ENCODE assay signal across 19 mouse cellular contexts in the genomic region with DNA sequence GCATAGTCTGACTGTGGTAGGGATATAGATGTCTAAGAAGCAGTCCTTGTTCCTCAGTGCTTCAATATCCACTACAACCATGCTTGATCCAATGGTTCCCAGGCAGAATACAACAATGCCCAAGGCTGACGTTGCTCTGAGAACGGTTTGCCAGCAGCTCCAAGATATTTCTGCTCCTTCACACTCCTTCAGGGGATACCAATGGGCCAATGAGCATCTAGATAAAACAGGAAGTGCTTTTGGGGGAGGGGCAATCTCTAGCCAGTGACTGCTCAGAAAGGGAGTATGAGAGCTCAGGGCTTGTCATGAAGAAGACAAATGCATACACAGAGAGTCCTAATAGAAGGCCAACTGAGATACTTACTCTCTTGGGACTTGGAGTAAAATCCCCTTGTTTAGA. TPM values are rescaled to one million over a fixed set of nuclear protein-coding genes. Genes with fewer than 3 reads are reported as not detected.
DNase-seq lines count a peak whose midpoint lies in the region; ATAC-seq and TF ChIP-seq lines count a peak whose summit lies in the region.
"Had no signal": no experiment of that assay in that cellular context is flagged by ENCODE, and none has a peak within 500 bp of the region (broad histone marks: within the 10 kb centered on the region; RNA-seq: fewer than 3 reads in every experiment).

No protein-coding gene starts in this region.

- peak overlapping the region; percentile 40 for H3K9ac ChIP-seq in MEL (ENCODE audit: control insufficient read depth, low read depth, low read length, poor library complexity, severe bottlenecking)
- no peak overlapping the region for H3K9ac ChIP-seq in hindbrain, embryonic 14.5 days
- no peak overlapping the region for H3K9ac ChIP-seq in neural tube, embryonic 15.5 days (replicated peaks)

- TF ChIP-seq CTCF in cerebellum, adult 2 months (IDR thresholded peaks at IDR 0.05; ENCODE audit: borderline replicate concordance, insufficient read depth, low read depth, low read length) = no peak
- TF ChIP-seq CTCF in layer of hippocampus, adult 2 months (conservative IDR thresholded peaks at IDR 0.05) = no peak
- TF ChIP-seq CTCF in MEL (IDR thresholded peaks at IDR 0.05 in 2 of 3, conservative IDR thresholded peaks at IDR 0.05 in 1 of 3; ENCODE audit: control insufficient read depth in 1 of 3, insufficient read depth in 1 of 3, low read depth in 2 of 3, low read length in 3 of 3, poor library complexity in 1 of 3, severe bottlenecking in 1 of 3) = no peak

- WGBS in cerebellum, adult 2 months = 28% methylated on average over 2 of the region's 2 CpGs
- 57% methylated on average over 2 of the region's 2 CpGs for WGBS in hindbrain, embryonic 14.5 days
- 80% methylated on average over 2 of the region's 2 CpGs for WGBS in neural tube, embryonic 15.5 days

- H3K36me3 ChIP-seq in MEL (ENCODE audit: control insufficient read depth in 1 of 2, insufficient read depth in 2 of 2, low read length in 2 of 2) = peaks cover 0 to 11% of the 10 kb centered on the region in 2 experiments; a peak in 2 of 4 replicates
- H3K36me3 ChIP-seq in hindbrain, embryonic 14.5 days (replicated peaks; ENCODE audit: control insufficient read depth, insufficient read depth) = no peaks in the 10 kb centered on the region
- no peaks in the 10 kb centered on the region for H3K36me3 ChIP-seq in neural tube, embryonic 15.5 days
- H3K36me3 ChIP-seq: midbrain, embryonic 10.5 days had no signal

- no peaks in the 10 kb centered on the region for H3K27me3 ChIP-seq in cerebellum, adult 2 months (ENCODE audit: control insufficient read depth, insufficient read depth, low read length)
- no peaks in the 10 kb centered on the region for H3K27me3 ChIP-seq in MEL (ENCODE audit: control insufficient read depth in 1 of 2, insufficient read depth in 2 of 2, low read length in 2 of 2)
- no peaks in the 10 kb centered on the region for H3K27me3 ChIP-seq in hindbrain, embryonic 14.5 days (ENCODE audit: control insufficient read depth, insufficient read depth, low read length)
- H3K27me3 ChIP-seq in neural tube, embryonic 15.5 days (replicated peaks) = no peaks in the 10 kb centered on the region

- no peak overlapping the region for H3K4me2 ChIP-seq in hindbrain, embryonic 14.5 days (replicated peaks)
- H3K4me2 ChIP-seq in neural tube, embryonic 15.5 days = no peak overlapping the region

- DNase-seq in cerebellum, postnatal 10 days = peak; percentile 56 to 69
- DNase-seq in cerebellum, adult 2 months = no peak
- no peak for DNase-seq in layer of hippocampus, adult 2 months (ENCODE audit: low spot score in 2 of 2)
- DNase-seq in layer of hippocampus, adult 18-20 months (ENCODE audit: low spot score in 2 of 2) = no peak
- peak; percentile 96 for DNase-seq in MEL (ENCODE audit: low read depth, low spot score)
- DNase-seq in hindbrain, embryonic 14.5 days (ENCODE audit: low spot score) = no peak
- DNase-seq: adrenal gland, adult 2 months; heart, adult 2 months; heart, postnatal 10 days; kidney, adult 18-20 months; kidney, postnatal 14 days; lung, adult 2 months; right cerebral cortex, postnatal 14 days had no signal

- TF ChIP-seq EP300 in MEL (IDR thresholded peaks at IDR 0.05; ENCODE audit: low read depth in 1 of 2, low read length in 2 of 2) = peak; percentile 25 to 50; a peak in 1 of 4 replicates

- no peak overlapping the region for H3K27ac ChIP-seq in cerebellum, adult 2 months (ENCODE audit: insufficient read depth, low read length)
- H3K27ac ChIP-seq in layer of hippocampus, adult 2 months = peak overlapping the region; percentile 71
- 0 out of 2 replicates have a peak overlapping the region, but pooled peaks have one; percentile 9 for H3K27ac ChIP-seq in MEL (ENCODE audit: control insufficient read depth, low read depth, low read length)
- no peak overlapping the region for H3K27ac ChIP-seq in hindbrain, embryonic 14.5 days
- H3K27ac ChIP-seq in neural tube, embryonic 15.5 days (replicated peaks) = no peak overlapping the region
- H3K27ac ChIP-seq: heart, adult 2 months; midbrain, embryonic 10.5 days had no signal

- no peaks in the 10 kb centered on the region for H3K9me3 ChIP-seq in MEL (replicated peaks; ENCODE audit: insufficient read depth, low read length)
- H3K9me3 ChIP-seq in hindbrain, embryonic 14.5 days (ENCODE audit: control insufficient read depth, low read length) = no peaks in the 10 kb centered on the region
- H3K9me3 ChIP-seq in neural tube, embryonic 15.5 days (replicated peaks) = no peaks in the 10 kb centered on the region
- H3K9me3 ChIP-seq: midbrain, embryonic 10.5 days had no signal

- H3K79me2 ChIP-seq in MEL (ENCODE audit: control insufficient read depth, insufficient read depth, low read length, poor library complexity) = no peaks in the 10 kb centered on the region

- H3K4me3 ChIP-seq in cerebellum, adult 2 months (replicated peaks; ENCODE audit: insufficient read depth, low read depth, low read length) = no peak overlapping the region
- H3K4me3 ChIP-seq in layer of hippocampus, adult 2 months = no peak overlapping the region
- H3K4me3 ChIP-seq in MEL (ENCODE audit: control insufficient read depth in 1 of 2, insufficient read depth in 1 of 2, low read depth in 2 of 2, low read length in 2 of 2) = peak overlapping the region in 1 of 2 experiments; percentile 7; a peak in 1 of 4 replicates
- no peak overlapping the region for H3K4me3 ChIP-seq in hindbrain, embryonic 14.5 days (replicated peaks; ENCODE audit: low read length)
- no peak overlapping the region for H3K4me3 ChIP-seq in neural tube, embryonic 15.5 days (replicated peaks)
- H3K4me3 ChIP-seq: heart, adult 2 months; midbrain, embryonic 10.5 days had no signal

- peaks cover 5% of the 10 kb centered on the region; the same call in 1 of the 2 replicates for H3K4me1 ChIP-seq in cerebellum, adult 2 months (ENCODE audit: control insufficient read depth, insufficient read depth, low read length)
- H3K4me1 ChIP-seq in MEL (ENCODE audit: control insufficient read depth in 1 of 2, insufficient read depth in 2 of 2, low read length in 2 of 2) = peaks cover 5 to 14% of the 10 kb centered on the region in 2 experiments
- no peaks in the 10 kb centered on the region for H3K4me1 ChIP-seq in hindbrain, embryonic 14.5 days (replicated peaks; ENCODE audit: control insufficient read depth, insufficient read depth, low read length)
- H3K4me1 ChIP-seq in neural tube, embryonic 15.5 days = no peaks in the 10 kb centered on the region
- H3K4me1 ChIP-seq: midbrain, embryonic 10.5 days had no signal

- TF ChIP-seq RAD21 in MEL (IDR thresholded peaks at IDR 0.05; ENCODE audit: low read depth, low read length) = no peak

- no peak for TF ChIP-seq POLR2A in cerebellum, adult 2 months (IDR thresholded peaks at IDR 0.05; ENCODE audit: borderline replicate concordance, insufficient read depth, low read length)
- TF ChIP-seq POLR2A in MEL (IDR thresholded peaks at IDR 0.05; ENCODE audit: control insufficient read depth in 1 of 2, insufficient read depth in 1 of 2, low read depth in 1 of 2, low read length in 2 of 2, poor library complexity in 1 of 2) = peak in 1 of 2 experiments; percentile 59; a peak in 2 of 4 replicates

- 0 out of 2 replicates have a peak, but pooled peaks have one; percentile 59 for ATAC-seq in megakaryocyte-erythroid progenitor cell, adult 5-6 weeks (replicated peaks; ENCODE audit: low FRiP score, low TSS enrichment, poor library complexity, severe bottlenecking)
- no peak for ATAC-seq in hindbrain, embryonic 14.5 days (ENCODE audit: low FRiP score)
- no peak for ATAC-seq in neural tube, embryonic 15.5 days (ENCODE audit: low FRiP score)

TF ChIP-seq in MEL, 35 proteins besides CTCF, POLR2A, EP300 and RAD21 (continues in another document):
- no peak for TF ChIP-seq MEF2A (IDR thresholded peaks at IDR 0.05; ENCODE audit: extremely low read depth, insufficient replicate concordance, low read depth, low read length, poor library complexity, severe bottlenecking)
- no peak for TF ChIP-seq USF2 (IDR thresholded peaks at IDR 0.05; ENCODE audit: borderline replicate concordance in 1 of 2, insufficient read depth in 1 of 2, low read depth in 1 of 2, low read length in 2 of 2)
- no peak for TF ChIP-seq MAZ (IDR thresholded peaks at IDR 0.05; ENCODE audit: low read depth, low read length)
- TF ChIP-seq GABPA (IDR thresholded peaks at IDR 0.05; ENCODE audit: low read depth, low read length) = no peak
- TF ChIP-seq TCF12 (IDR thresholded peaks at IDR 0.05; ENCODE audit: low read depth, low read length) = peak; percentile 38; the same call in 1 of the 2 replicates
- peak; percentile 60; the same call in 1 of the 2 replicates for TF ChIP-seq HCFC1 (IDR thresholded peaks at IDR 0.05; ENCODE audit: low read depth, low read length)
- no peak for TF ChIP-seq POLR2AphosphoS2 (IDR thresholded peaks at IDR 0.05; ENCODE audit: low read length)
- peak; percentile 37; the same call in 1 of the 2 replicates for TF ChIP-seq NELFE (IDR thresholded peaks at IDR 0.05; ENCODE audit: low read depth, low read length)
- TF ChIP-seq ZC3H11A (IDR thresholded peaks at IDR 0.05; ENCODE audit: low read depth, low read length) = no peak

RNA-seq across cellular contexts. Expression of a gene that starts 6.0 kb away (rescaled TPM):
- 7.2 and 7.4 TPM in 2 replicates for polyA plus RNA-seq in cerebellum, adult 2 months (2012; rRNA removed)
- total RNA-seq in layer of hippocampus, adult 2 months (2021) = 10 to 100 TPM; 61.9 to 79.5 TPM
- total RNA-seq in layer of hippocampus, adult 18-20 months (2021) = 10 to 100 TPM; 62.4 to 69.6 TPM
- total RNA-seq in MEL (2012; rRNA removed) = 45.2 and 48.4 TPM in 2 replicates
- 10 to 100 TPM in 1 of 2 experiments, not detected in 1; 49.1 TPM for polyA plus RNA-seq in MEL (2012; ENCODE audit: insufficient read depth in 1 of 2, insufficient read length in 2 of 2, low read depth in 1 of 2, low replicate concordance in 2 of 2, missing spikeins in 1 of 2)
- total RNA-seq in megakaryocyte-erythroid progenitor cell, adult 5-6 weeks (2014; fragmentation: Nextera tagmentation) = 33.1 and 50.1 TPM in 2 replicates
- total RNA-seq in megakaryocyte-erythroid progenitor cell, adult 5-6 weeks (2017) = 41.3 and 61.0 TPM in 2 replicates
- polyA plus RNA-seq in hindbrain, embryonic 14.5 days (2014; fragmentation: Nextera tagmentation; extraction: Ambion mirVana) = 12.6 and 12.8 TPM in 2 replicates
- 9.1 and 10.6 TPM in 2 replicates for polyA plus RNA-seq in neural tube, embryonic 15.5 days (2015; fragmentation: Nextera tagmentation; extraction: Ambion mirVana)

RNA-seq across cellular contexts. Expression of a gene that starts 34.4 kb away (rescaled TPM):
- not detected in 2 replicates for polyA plus RNA-seq in cerebellum, adult 2 months (2012; rRNA removed)
- total RNA-seq in layer of hippocampus, adult 2 months (2021) = not detected
- not detected for total RNA-seq in layer of hippocampus, adult 18-20 months (2021)
- 0.10 TPM in 1 of 2 replicates, not detected in the other for total RNA-seq in MEL (2012; rRNA removed)
- not detected for polyA plus RNA-seq in MEL (2012; ENCODE audit: insufficient read depth in 1 of 2, insufficient read length in 2 of 2, low read depth in 1 of 2, low replicate concordance in 2 of 2, missing spikeins in 1 of 2)
- total RNA-seq in megakaryocyte-erythroid progenitor cell, adult 5-6 weeks (2014; fragmentation: Nextera tagmentation) = not detected in 2 replicates
- total RNA-seq in megakaryocyte-erythroid progenitor cell, adult 5-6 weeks (2017) = not detected in 2 replicates
- 0.23 TPM in 1 of 2 replicates, not detected in the other for polyA plus RNA-seq in hindbrain, embryonic 14.5 days (2014; fragmentation: Nextera tagmentation; extraction: Ambion mirVana)
- polyA plus RNA-seq in neural tube, embryonic 15.5 days (2015; fragmentation: Nextera tagmentation; extraction: Ambion mirVana) = 0.20 and 0.22 TPM in 2 replicates
- total RNA-seq: adrenal gland, adult 2 months; heart, adult 2 months; heart, postnatal 10 days; layer of hippocampus, postnatal 14 days; liver, adult 2 months had no signal
- polyA plus RNA-seq: adrenal gland, adult 2 months; heart, adult 2 months; liver, adult 2 months; midbrain, embryonic 10.5 days; testis, adult 2 months had no signal

Comparison
In these comparisons a context has a peak if more than half of its experiments do, and no peak if none do; other contexts are left out.
1. DNase-seq: peak in cerebellum, postnatal 10 days (2 of 2) and MEL (single experiment); none in cerebellum, adult 2 months (0 of 2), layer of hippocampus, adult 2 months (0 of 2), layer of hippocampus, adult 18-20 months (0 of 2) and hindbrain, embryonic 14.5 days (single experiment).
2. H3K27ac ChIP-seq: peak in layer of hippocampus, adult 2 months (single experiment) and MEL (single experiment); none in cerebellum, adult 2 months (single experiment), hindbrain, embryonic 14.5 days (single experiment) and neural tube, embryonic 15.5 days (single experiment).